Mouse (Mus musculus) limb, embryonic 15.5 days (tissue): ENCODE results near the gene Elf2. TPM values are rescaled to one million over a fixed set of nuclear protein-coding genes. Genes with fewer than 3 reads are reported as not detected.

Source experiments
- ATAC-seq: fragments of 200-750 bp; cut with Nextera tagmentation; 2 replicates; pipeline ENCODE4 v1.8.0; 2017; ENCODE audit warnings: low read depth, moderate TSS enrichment; ENCODE audit not compliant: insufficient number of reproducible peaks, low FRiP score, low TSS enrichment
- H3K27ac ChIP-seq: fragments of 300-500 bp; sonication (generic); 2 replicates; pipeline ENCODE4 v1.5.1; 2015; ENCODE audit warnings: moderate library complexity, mild to moderate bottlenecking, inconsistent platforms
- H3K27me3 ChIP-seq: fragments of 300-500 bp; sonication (generic); 2 replicates; pipeline ENCODE4 v1.6.1; 2015; ENCODE audit warnings: inconsistent platforms
- H3K36me3 ChIP-seq: fragments of 300-500 bp; sonication (generic); 2 replicates; pipeline ENCODE4 v1.6.1; 2015; ENCODE audit warnings: inconsistent platforms
- H3K4me1 ChIP-seq: fragments of 300-500 bp; sonication (generic); 2 replicates; pipeline ENCODE4 v1.6.1; 2015; ENCODE audit warnings: inconsistent platforms
- H3K4me2 ChIP-seq: fragments of 300-500 bp; sonication (generic); 2 replicates; pipeline ENCODE4 v1.6.1; 2015; ENCODE audit warnings: mild to moderate bottlenecking, inconsistent platforms
- H3K4me3 ChIP-seq: fragments of 300-500 bp; sonication (generic); 2 replicates; pipeline ENCODE4 v1.5.1; 2015; ENCODE audit warnings: mild to moderate bottlenecking, inconsistent platforms
- H3K9ac ChIP-seq: fragments of 300-500 bp; sonication (generic); 2 replicates; pipeline ENCODE4 v1.6.1; 2015; ENCODE audit warnings: inconsistent platforms
- H3K9me3 ChIP-seq: fragments of 300-500 bp; sonication (generic); 2 replicates; pipeline ENCODE4 v1.6.1; 2016; ENCODE audit warnings: inconsistent platforms
- WGBS: fragments of 180-500 bp; shearing (Covaris S2); methylation state at CpG from one replicate; pipeline ENCODE4 v1.1.7; 2015; 5-methylcytosine and 5-hydroxymethylcytosine counted together
- polyA plus RNA-seq: library from polyadenylated mRNA; unstranded; fragments of >200 nt; fragmentation: Nextera tagmentation; extraction: Ambion mirVana; gene quantifications from 2 replicates; pipeline ENCODE4 v1.2.1, GENCODE M21; 2015

The Elf2 gene
- polyA plus RNA-seq, 1 experiment from 2014 or later = 74.3 TPM

GRCm38 (mm10) chr3:51248600-51248999 lies 91.9 kb downstream of the Elf2 start:
- H3K4me1 ChIP-seq = peaks cover 6% of the 10 kb centered on the region
- WGBS = 89% methylated on average over 6 of the region's 6 CpGs

GRCm38 (mm10) chr3:51247704-51248103 lies 92.8 kb downstream of the Elf2 start:
- Histone ChIP-seq H3K4me3 (no peak overlapping the region), H3K9me3 (no peaks in the 10 kb centered on the region), H3K36me3 (peaks cover 34% of the 10 kb centered on the region), H3K9ac (no peak overlapping the region), H3K4me2 (no peak overlapping the region), H3K27me3 (no peaks in the 10 kb centered on the region), H3K27ac (peak overlapping the region; percentile 4; the same call in 1 of the 2 replicates), H3K4me1 (peaks cover 6% of the 10 kb centered on the region)
- ATAC-seq = no peak
- WGBS = 59% methylated on average over 16 of the region's 16 CpGs

More at GRCm38 (mm10) chr3:51248600-51248999, 91.9 kb downstream of the Elf2 start:
- H3K9ac ChIP-seq = no peak overlapping the region
- no peak overlapping the region for H3K4me3 ChIP-seq
- no peaks in the 10 kb centered on the region for H3K9me3 ChIP-seq
- no peak for ATAC-seq
- H3K36me3 ChIP-seq = peaks cover 43% of the 10 kb centered on the region
- no peak overlapping the region for H3K27ac ChIP-seq
- H3K27me3 ChIP-seq = no peaks in the 10 kb centered on the region
- H3K4me2 ChIP-seq = no peak overlapping the region

- Histone ChIP-seq H3K4me3 (no peak overlapping the region), H3K27me3 (no peaks in the 10 kb centered on the region), H3K4me1 (peaks cover 4% of the 10 kb centered on the region), H3K9ac (no peak overlapping the region), H3K36me3 (no peaks in the 10 kb centered on the region), H3K27ac (no peak overlapping the region), H3K9me3 (no peaks in the 10 kb centered on the region), H3K4me2 (no peak overlapping the region)
- 85% methylated on average over 3 of the region's 3 CpGs for WGBS
- ATAC-seq = no peak
Measured at GRCm38 (mm10) chr3:51239541-51239940, 100.9 kb downstream of the Elf2 start.

GRCm38 (mm10) chr3:51238515-51238914 lies 101.9 kb downstream of the Elf2 start:
- Histone ChIP-seq H3K4me2 (no peak overlapping the region), H3K27ac (no peak overlapping the region), H3K4me3 (no peak overlapping the region), H3K9ac (no peak overlapping the region), H3K27me3 (no peaks in the 10 kb centered on the region), H3K9me3 (no peaks in the 10 kb centered on the region), H3K4me1 (peaks cover 14% of the 10 kb centered on the region), H3K36me3 (no peaks in the 10 kb centered on the region)
- no peak for ATAC-seq
- 70% methylated on average over 7 of the region's 7 CpGs for WGBS

- no peak overlapping the region for H3K9ac ChIP-seq
- H3K4me3 ChIP-seq = no peak overlapping the region
- no peaks in the 10 kb centered on the region for H3K27me3 ChIP-seq
- no peaks in the 10 kb centered on the region for H3K9me3 ChIP-seq
- WGBS = 71% methylated on average over 5 of the region's 5 CpGs
- ATAC-seq = no peak
- no peak overlapping the region for H3K27ac ChIP-seq
- no peak overlapping the region for H3K4me2 ChIP-seq
- peaks cover 19% of the 10 kb centered on the region for H3K4me1 ChIP-seq
- H3K36me3 ChIP-seq = no peaks in the 10 kb centered on the region
Measured at GRCm38 (mm10) chr3:51234752-51235055, 105.8 kb downstream of the Elf2 start.

- Histone ChIP-seq H3K4me3 (no peak overlapping the region), H3K4me1 (peaks cover 19% of the 10 kb centered on the region), H3K36me3 (no peaks in the 10 kb centered on the region), H3K27me3 (no peaks in the 10 kb centered on the region), H3K27ac (no peak overlapping the region), H3K9ac (no peak overlapping the region), H3K9me3 (no peaks in the 10 kb centered on the region), H3K4me2 (no peak overlapping the region)
- 27% methylated on average over 13 of the region's 13 CpGs for WGBS
- 0 out of 2 replicates have a peak, but pooled peaks have one; percentile 54 for ATAC-seq
Measured at GRCm38 (mm10) chr3:51233918-51234751, 106.3 kb downstream of the Elf2 start.

- Histone ChIP-seq H3K27me3 (no peaks in the 10 kb centered on the region), H3K4me3 (no peak overlapping the region), H3K4me1 (peaks cover 24% of the 10 kb centered on the region), H3K27ac (no peak overlapping the region), H3K4me2 (no peak overlapping the region), H3K9ac (no peak overlapping the region), H3K9me3 (no peaks in the 10 kb centered on the region), H3K36me3 (no peaks in the 10 kb centered on the region)
- no peak for ATAC-seq
- WGBS = 41% methylated on average over 5 of the region's 5 CpGs
Measured at GRCm38 (mm10) chr3:51233474-51233873, 107.0 kb downstream of the Elf2 start.

- ATAC-seq = no peak
- no peak overlapping the region for H3K4me3 ChIP-seq
- H3K27me3 ChIP-seq = no peaks in the 10 kb centered on the region
- 69% methylated on average over 3 of the region's 3 CpGs for WGBS
- no peaks in the 10 kb centered on the region for H3K36me3 ChIP-seq
- no peak overlapping the region for H3K4me2 ChIP-seq
- no peaks in the 10 kb centered on the region for H3K9me3 ChIP-seq
- peaks cover 21% of the 10 kb centered on the region for H3K4me1 ChIP-seq
- no peak overlapping the region for H3K9ac ChIP-seq
- H3K27ac ChIP-seq = no peak overlapping the region
Measured at GRCm38 (mm10) chr3:51232205-51232910, 108.1 kb downstream of the Elf2 start.

- no peak overlapping the region for H3K4me3 ChIP-seq
- no peaks in the 10 kb centered on the region for H3K36me3 ChIP-seq
- H3K9me3 ChIP-seq = no peaks in the 10 kb centered on the region
- no peak for ATAC-seq
- H3K4me1 ChIP-seq = peaks cover 23% of the 10 kb centered on the region
- no peaks in the 10 kb centered on the region for H3K27me3 ChIP-seq
- no peak overlapping the region for H3K9ac ChIP-seq
- 55% methylated on average over 3 of the region's 3 CpGs for WGBS
- no peak overlapping the region for H3K4me2 ChIP-seq
- no peak overlapping the region for H3K27ac ChIP-seq
Measured at GRCm38 (mm10) chr3:51231499-51231898, 109.0 kb downstream of the Elf2 start.

GRCm38 (mm10) chr3:51230886-51231285 lies 109.6 kb downstream of the Elf2 start:
- H3K4me3 ChIP-seq = no peak overlapping the region
- H3K4me2 ChIP-seq = no peak overlapping the region
- H3K4me1 ChIP-seq = peaks cover 28% of the 10 kb centered on the region
- H3K27me3 ChIP-seq = no peaks in the 10 kb centered on the region
- no peak for ATAC-seq
- H3K9me3 ChIP-seq = no peaks in the 10 kb centered on the region
- H3K9ac ChIP-seq = no peak overlapping the region
- no peak overlapping the region for H3K27ac ChIP-seq
- WGBS = 73% methylated on average over 5 of the region's 5 CpGs
- no peaks in the 10 kb centered on the region for H3K36me3 ChIP-seq

- H3K4me1 ChIP-seq = peaks cover 29% of the 10 kb centered on the region
- 90% methylated on average over 6 of the region's 6 CpGs for WGBS
- H3K4me2 ChIP-seq = no peak overlapping the region
- no peaks in the 10 kb centered on the region for H3K36me3 ChIP-seq
- no peak overlapping the region for H3K4me3 ChIP-seq
- ATAC-seq = no peak
- no peak overlapping the region for H3K9ac ChIP-seq
- no peaks in the 10 kb centered on the region for H3K9me3 ChIP-seq
- H3K27ac ChIP-seq = no peak overlapping the region
- H3K27me3 ChIP-seq = no peaks in the 10 kb centered on the region
Measured at GRCm38 (mm10) chr3:51230146-51230835, 110.2 kb downstream of the Elf2 start.

- no peaks in the 10 kb centered on the region for H3K9me3 ChIP-seq
- no peaks in the 10 kb centered on the region for H3K27me3 ChIP-seq
- no peak overlapping the region for H3K9ac ChIP-seq
- ATAC-seq = no peak
- no peak overlapping the region for H3K4me2 ChIP-seq
- H3K36me3 ChIP-seq = no peaks in the 10 kb centered on the region
- WGBS = 75% methylated on average over 3 of the region's 3 CpGs
- peaks cover 27% of the 10 kb centered on the region for H3K4me1 ChIP-seq
- H3K27ac ChIP-seq = no peak overlapping the region
- no peak overlapping the region for H3K4me3 ChIP-seq
Measured at GRCm38 (mm10) chr3:51229226-51229625, 111.2 kb downstream of the Elf2 start.
